Mouse (Mus musculus): Measurements from ENCODE around the gene Trim52.

DNA sequence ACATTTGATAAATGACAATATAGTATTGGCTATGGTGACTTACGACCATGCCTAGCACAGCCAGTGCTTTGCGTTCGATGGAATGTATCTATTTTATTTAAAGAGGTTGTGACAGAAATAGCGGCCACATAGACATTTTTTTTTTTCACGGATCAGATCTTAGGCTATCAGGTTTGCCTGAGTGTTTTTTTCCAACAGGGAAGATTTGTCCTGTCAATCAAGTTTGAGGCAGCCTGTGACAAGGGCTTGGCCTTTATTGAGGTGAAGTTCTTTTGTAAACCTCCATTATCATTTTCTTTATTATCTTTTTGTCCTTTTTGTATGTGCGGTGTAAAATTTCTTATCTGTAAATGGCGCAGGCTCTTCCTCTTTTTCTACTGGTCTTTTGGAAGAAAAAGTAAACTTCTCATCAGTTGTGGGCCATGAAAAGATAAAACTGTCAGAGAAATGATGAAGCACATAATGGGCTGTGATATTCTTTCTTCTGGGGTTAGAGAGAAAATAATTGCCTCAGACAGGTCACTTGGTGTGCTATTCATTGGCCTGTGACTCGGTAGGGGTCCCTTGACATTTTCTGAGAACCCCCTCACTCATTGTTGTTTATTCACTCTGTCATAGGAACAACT is 73.2 kb downstream of the Trim52 start:
- TF ChIP-seq CTCF (IDR thresholded peaks at IDR 0.05) (no peak), EP300 (IDR thresholded peaks at IDR 0.05) (no peak)
